Mouse (Mus musculus): Measurements from ENCODE around the gene Srsf7.

GRCm38 (mm10) chr17:80175966-80176365, 31.1 kb downstream of the Srsf7 start:
- TF ChIP-seq CTCF (IDR thresholded peaks at IDR 0.05; ENCODE audit: insufficient read depth, low read length) = no peak
- TF ChIP-seq POLR2A (IDR thresholded peaks at IDR 0.05; ENCODE audit: borderline replicate concordance, extremely low read depth, low read depth, low read length) = no peak

Data from lung, adult 2 months (tissue).